Mouse (Mus musculus): Measurements from ENCODE around the gene Ccdc17. TPM values are rescaled to one million over a fixed set of nuclear protein-coding genes. Genes with fewer than 3 reads are reported as not detected.

The Ccdc17 gene
- polyA plus RNA-seq, 1 experiment from 2014 or later: 1.6 TPM

GRCm38 (mm10) chr4:116615237-116615636 is 18.8 kb downstream of the Ccdc17 start:
- no peaks in the 10 kb centered on the region for H3K4me1 ChIP-seq
- DNase-seq (ENCODE audit: low spot score): no peak
- H3K9me3 ChIP-seq: no peaks in the 10 kb centered on the region
- H3K36me3 ChIP-seq (replicated peaks): peaks cover 100% of the 10 kb centered on the region
- no peak overlapping the region for H3K4me3 ChIP-seq
- 96% methylated on average over 2 of the region's 2 CpGs for WGBS
- H3K27me3 ChIP-seq (replicated peaks; ENCODE audit: low read depth, poor library complexity, severe bottlenecking): no peaks in the 10 kb centered on the region
- H3K27ac ChIP-seq (replicated peaks): no peak overlapping the region

GRCm38 (mm10) chr4:116624831-116625230 is 28.4 kb downstream of the Ccdc17 start:
- Histone ChIP-seq H3K27ac (replicated peaks) (no peak overlapping the region), H3K9me3 (no peaks in the 10 kb centered on the region), H3K27me3 (replicated peaks; ENCODE audit: low read depth, poor library complexity, severe bottlenecking) (no peaks in the 10 kb centered on the region), H3K4me3 (peak overlapping the region; percentile 99), H3K36me3 (replicated peaks) (peaks cover 58% of the 10 kb centered on the region), H3K4me1 (peaks cover 16% of the 10 kb centered on the region)
- no peak for DNase-seq (ENCODE audit: low spot score)
- 92% methylated on average over 4 of the region's 4 CpGs for WGBS

- Histone ChIP-seq H3K9me3 (no peaks in the 10 kb centered on the region), H3K4me3 (peak overlapping the region; percentile 99), H3K27me3 (replicated peaks; ENCODE audit: low read depth, poor library complexity, severe bottlenecking) (no peaks in the 10 kb centered on the region), H3K27ac (replicated peaks) (peak overlapping the region; percentile 99), H3K36me3 (replicated peaks) (peaks cover 40% of the 10 kb centered on the region), H3K4me1 (peaks cover 16% of the 10 kb centered on the region)
- under 1% methylated on average over 52 of the region's 53 CpGs for WGBS
- DNase-seq (ENCODE audit: low spot score): peak; percentile 96
Measured at GRCm38 (mm10) chr4:116626658-116627358, 30.4 kb downstream of the Ccdc17 start.

- WGBS: under 1% methylated on average over 13 of the region's 13 CpGs
- Histone ChIP-seq H3K27me3 (replicated peaks; ENCODE audit: low read depth, poor library complexity, severe bottlenecking) (no peaks in the 10 kb centered on the region), H3K9me3 (no peaks in the 10 kb centered on the region), H3K4me3 (peak overlapping the region; percentile 99), H3K27ac (replicated peaks) (peak overlapping the region; percentile 99), H3K4me1 (peaks cover 16% of the 10 kb centered on the region), H3K36me3 (replicated peaks) (peaks cover 40% of the 10 kb centered on the region)
- DNase-seq (ENCODE audit: low spot score): peak; percentile 93
Measured at GRCm38 (mm10) chr4:116627359-116627716, 30.9 kb downstream of the Ccdc17 start.

GRCm38 (mm10) chr4:116627722-116628662 is 31.5 kb downstream of the Ccdc17 start, which contains the start of gene Nasp:
Gene Nasp (minus strand): TSS chr4:116627941.
- Histone ChIP-seq H3K27me3 (replicated peaks; ENCODE audit: low read depth, poor library complexity, severe bottlenecking) (no peaks in the 10 kb centered on the region), H3K4me3 (peak within 1 kb of the TSS; percentile 99), H3K27ac (replicated peaks) (peak within 1 kb of the TSS; percentile 99), H3K9me3 (no peaks in the 10 kb centered on the region), H3K4me1 (peaks cover 16% of the 10 kb centered on the region), H3K36me3 (replicated peaks) (peaks cover 40% of the 10 kb centered on the region)
- WGBS: 8% methylated on average over 23 of the region's 23 CpGs
- DNase-seq (ENCODE audit: low spot score): peak; percentile 86

GRCm38 (mm10) chr4:116635197-116635596 is 38.7 kb downstream of the Ccdc17 start:
- no peak overlapping the region for H3K27ac ChIP-seq (replicated peaks)
- peaks cover 86% of the 10 kb centered on the region for H3K36me3 ChIP-seq (replicated peaks)
- 93% methylated on average over 1 of the region's 1 CpGs for WGBS
- no peaks in the 10 kb centered on the region for H3K9me3 ChIP-seq
- H3K27me3 ChIP-seq (replicated peaks; ENCODE audit: low read depth, poor library complexity, severe bottlenecking): no peaks in the 10 kb centered on the region
- H3K4me1 ChIP-seq: no peaks in the 10 kb centered on the region
- H3K4me3 ChIP-seq: no peak overlapping the region
- no peak for DNase-seq (ENCODE audit: low spot score)

GRCm38 (mm10) chr4:116638821-116639220 is 42.4 kb downstream of the Ccdc17 start:
- Histone ChIP-seq H3K9me3 (no peaks in the 10 kb centered on the region), H3K27me3 (replicated peaks; ENCODE audit: low read depth, poor library complexity, severe bottlenecking) (no peaks in the 10 kb centered on the region), H3K4me1 (no peaks in the 10 kb centered on the region), H3K27ac (replicated peaks) (no peak overlapping the region), H3K36me3 (replicated peaks) (peaks cover 99% of the 10 kb centered on the region), H3K4me3 (no peak overlapping the region)
- 94% methylated on average over 6 of the region's 6 CpGs for WGBS
- no peak for DNase-seq (ENCODE audit: low spot score)

GRCm38 (mm10) chr4:116642071-116642470 is 45.6 kb downstream of the Ccdc17 start:
- Histone ChIP-seq H3K4me3 (no peak overlapping the region), H3K4me1 (0 out of 2 replicates have a peak, but pooled peaks cover 4% of the 10 kb centered on the region), H3K9me3 (no peaks in the 10 kb centered on the region), H3K27ac (replicated peaks) (no peak overlapping the region), H3K27me3 (replicated peaks; ENCODE audit: low read depth, poor library complexity, severe bottlenecking) (no peaks in the 10 kb centered on the region), H3K36me3 (replicated peaks) (peaks cover 99% of the 10 kb centered on the region)
- DNase-seq (ENCODE audit: low spot score): no peak
- WGBS: 100% methylated on average over 1 of the region's 1 CpGs

GRCm38 (mm10) chr4:116644326-116644725 is 47.9 kb downstream of the Ccdc17 start:
- Histone ChIP-seq H3K4me1 (peaks cover 15% of the 10 kb centered on the region), H3K9me3 (no peaks in the 10 kb centered on the region), H3K36me3 (replicated peaks) (peaks cover 99% of the 10 kb centered on the region), H3K27me3 (replicated peaks; ENCODE audit: low read depth, poor library complexity, severe bottlenecking) (no peaks in the 10 kb centered on the region), H3K27ac (replicated peaks) (no peak overlapping the region), H3K4me3 (no peak overlapping the region)
- DNase-seq (ENCODE audit: low spot score): no peak
- 71% methylated on average over 6 of the region's 6 CpGs for WGBS

GRCm38 (mm10) chr4:116645624-116646023 is 49.2 kb downstream of the Ccdc17 start:
- WGBS: 93% methylated on average over 7 of the region's 7 CpGs
- no peak overlapping the region for H3K27ac ChIP-seq (replicated peaks)
- no peak overlapping the region for H3K4me3 ChIP-seq
- H3K27me3 ChIP-seq (replicated peaks; ENCODE audit: low read depth, poor library complexity, severe bottlenecking): no peaks in the 10 kb centered on the region
- H3K36me3 ChIP-seq (replicated peaks): peaks cover 94% of the 10 kb centered on the region
- H3K4me1 ChIP-seq: peaks cover 26% of the 10 kb centered on the region
- no peaks in the 10 kb centered on the region for H3K9me3 ChIP-seq
- no peak for DNase-seq (ENCODE audit: low spot score)

- Histone ChIP-seq H3K4me1 (peaks cover 29% of the 10 kb centered on the region), H3K27ac (replicated peaks) (no peak overlapping the region), H3K36me3 (replicated peaks) (peaks cover 58% of the 10 kb centered on the region), H3K9me3 (no peaks in the 10 kb centered on the region), H3K27me3 (replicated peaks; ENCODE audit: low read depth, poor library complexity, severe bottlenecking) (no peaks in the 10 kb centered on the region), H3K4me3 (peak overlapping the region; percentile 74)
- 95% methylated on average over 2 of the region's 2 CpGs for whole genome bisulfite sequencing
- DNase-seq (ENCODE audit: low spot score): no peak
Measured at GRCm38 (mm10) chr4:116649411-116649810, 53.0 kb downstream of the Ccdc17 start.
